Mouse (Mus musculus) lung, embryonic 15.5 days (tissue): ENCODE results near the gene Slc50a1. TPM values are rescaled to one million over a fixed set of nuclear protein-coding genes. Genes with fewer than 3 reads are reported as not detected.

Experiments
- ATAC-seq: fragments of 200-750 bp; cut with Nextera tagmentation; 2 replicates; pipeline ENCODE4 v1.8.0; 2017; ENCODE audit warnings: moderate number of reproducible peaks, borderline replicate concordance; ENCODE audit not compliant: low FRiP score, low TSS enrichment; ENCODE audit errors: extremely low read depth
- H3K27ac ChIP-seq: fragments of 300-500 bp; sonication (generic); 2 replicates; pipeline ENCODE4 v1.5.1; 2015; ENCODE audit warnings: moderate library complexity, mild to moderate bottlenecking, inconsistent platforms
- H3K27me3 ChIP-seq: fragments of 300-500 bp; sonication (generic); 2 replicates; pipeline ENCODE4 v1.6.1; 2015; ENCODE audit warnings: inconsistent platforms
- H3K36me3 ChIP-seq: fragments of 300-500 bp; sonication (generic); 2 replicates; pipeline ENCODE4 v1.6.1; 2015; ENCODE audit warnings: inconsistent platforms
- H3K4me1 ChIP-seq: fragments of 300-500 bp; sonication (generic); 2 replicates; pipeline ENCODE4 v1.6.1; 2015; ENCODE audit warnings: inconsistent platforms
- H3K4me2 ChIP-seq: fragments of 300-500 bp; sonication (generic); 2 replicates; pipeline ENCODE4 v1.6.1; 2015; ENCODE audit warnings: inconsistent platforms, mild to moderate bottlenecking, moderate library complexity
- H3K4me3 ChIP-seq: fragments of 300-500 bp; sonication (generic); 2 replicates; pipeline ENCODE4 v1.5.1; 2015; ENCODE audit warnings: mild to moderate bottlenecking, inconsistent platforms
- H3K9ac ChIP-seq: fragments of 300-500 bp; sonication (generic); 2 replicates; pipeline ENCODE4 v1.6.1; 2015; ENCODE audit warnings: inconsistent platforms
- H3K9me3 ChIP-seq: fragments of 300-500 bp; sonication (generic); 2 replicates; pipeline ENCODE4 v1.6.1; 2016; ENCODE audit warnings: inconsistent platforms
- WGBS: fragments of 180-500 bp; shearing (Covaris S2); methylation state at CpG from one replicate; pipeline ENCODE4 v1.1.7; 2015; 5-methylcytosine and 5-hydroxymethylcytosine counted together
- polyA plus RNA-seq: library from polyadenylated mRNA; unstranded; fragments of >200 nt; fragmentation: Nextera tagmentation; extraction: Ambion mirVana; gene quantifications from 2 replicates; pipeline ENCODE4 v1.2.1, GENCODE M21; 2015

The Slc50a1 gene
- polyA plus RNA-seq, 1 experiment from 2014 or later = 65.4 TPM

- ATAC-seq = no peak
- H3K4me1 ChIP-seq = peaks cover 39% of the 10 kb centered on the region
Observed at GRCm38 (mm10) chr3:89242331-89242895, 28.0 kb downstream of the Slc50a1 start.

DNA sequence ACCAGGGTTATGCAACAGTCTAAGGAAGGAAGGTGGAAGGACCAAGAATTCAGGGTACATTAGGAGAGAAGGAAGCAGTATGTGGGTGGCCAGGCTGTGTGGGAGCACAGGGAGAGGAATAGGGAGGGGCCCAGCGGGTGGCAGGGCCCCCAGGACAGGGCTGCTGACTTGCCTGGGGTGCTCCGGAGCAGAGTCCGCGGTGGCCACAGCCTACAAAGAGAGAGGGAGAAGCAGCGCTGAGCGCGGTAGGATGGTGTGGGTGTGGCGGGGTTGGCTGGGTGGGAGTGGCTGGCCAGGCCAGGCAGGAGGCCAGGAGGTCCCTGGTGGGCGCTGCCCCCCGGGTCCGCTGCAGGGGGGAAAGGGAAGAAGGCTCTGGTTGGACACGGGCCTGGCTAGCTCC is 31.9 kb downstream of the Slc50a1 start:
- ATAC-seq = no peak
- Histone ChIP-seq H3K4me1 (peaks cover 17% of the 10 kb centered on the region), H3K27ac (no peak overlapping the region), H3K9ac (no peak overlapping the region), H3K36me3 (no peaks in the 10 kb centered on the region; the same call in 1 of the 2 replicates), H3K9me3 (no peaks in the 10 kb centered on the region), H3K27me3 (no peaks in the 10 kb centered on the region; the same call in 1 of the 2 replicates), H3K4me2 (no peak overlapping the region), H3K4me3 (no peak overlapping the region)
- 62% methylated on average over 12 of the region's 12 CpGs for WGBS

More at GRCm38 (mm10) chr3:89242331-89242895, 28.0 kb downstream of the Slc50a1 start:
- no peaks in the 10 kb centered on the region; the same call in 1 of the 2 replicates for H3K36me3 ChIP-seq
- 67% methylated on average over 9 of the region's 9 CpGs for WGBS
- no peak overlapping the region for H3K27ac ChIP-seq
- H3K27me3 ChIP-seq = peaks cover 14% of the 10 kb centered on the region
- no peak overlapping the region for H3K9ac ChIP-seq
- H3K4me2 ChIP-seq = no peak overlapping the region
- H3K9me3 ChIP-seq = no peaks in the 10 kb centered on the region
- no peak overlapping the region for H3K4me3 ChIP-seq

DNA sequence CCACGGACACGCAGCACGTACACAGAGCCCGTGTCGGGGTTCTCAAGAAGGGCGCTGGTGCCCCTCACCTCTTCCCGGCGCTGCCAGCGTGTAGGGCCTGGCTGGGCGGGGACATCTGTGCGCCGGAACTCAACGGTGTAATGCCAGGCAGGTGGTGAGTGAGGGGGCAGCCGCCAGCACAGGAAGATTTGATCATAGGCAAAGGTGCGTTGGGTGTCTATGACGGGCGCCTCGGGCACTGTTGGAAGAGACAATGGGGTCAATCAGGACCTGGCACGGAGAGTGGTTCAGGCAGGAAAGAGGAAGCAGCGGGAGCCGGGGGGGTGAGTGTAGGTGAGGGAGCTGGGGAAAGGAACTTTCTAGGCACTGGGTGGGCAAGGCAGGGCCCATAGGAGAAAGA is 32.7 kb downstream of the Slc50a1 start:
- Histone ChIP-seq H3K4me3 (no peak overlapping the region), H3K27ac (0 out of 2 replicates have a peak overlapping the region, but pooled peaks have one; percentile 5), H3K36me3 (no peaks in the 10 kb centered on the region; the same call in 1 of the 2 replicates), H3K9me3 (no peaks in the 10 kb centered on the region), H3K9ac (no peak overlapping the region), H3K4me2 (no peak overlapping the region), H3K27me3 (no peaks in the 10 kb centered on the region), H3K4me1 (peaks cover 23% of the 10 kb centered on the region)
- 87% methylated on average over 21 of the region's 21 CpGs for WGBS
- ATAC-seq = no peak

DNA sequence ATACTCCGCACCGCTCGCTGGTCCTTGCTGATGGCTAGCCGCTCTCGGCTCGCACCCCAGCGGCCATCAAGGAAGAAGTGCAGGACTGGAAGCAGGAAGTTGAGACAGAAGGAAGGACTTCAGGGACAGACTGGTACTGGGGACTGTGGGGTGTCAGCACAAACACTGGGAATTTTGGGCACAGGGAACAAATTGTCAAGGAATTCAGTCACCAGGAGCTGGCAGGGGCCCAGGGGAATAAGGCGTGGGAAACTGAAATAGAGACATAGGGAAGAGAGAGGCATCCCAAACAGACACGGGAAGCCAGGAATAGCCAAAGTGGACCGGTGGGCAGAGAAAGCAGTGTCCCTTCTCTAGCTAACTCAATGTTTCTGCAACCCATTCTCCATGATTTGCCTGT is 33.9 kb downstream of the Slc50a1 start:
- Histone ChIP-seq H3K9ac (no peak overlapping the region), H3K4me3 (no peak overlapping the region), H3K27me3 (no peaks in the 10 kb centered on the region), H3K27ac (no peak overlapping the region), H3K4me2 (no peak overlapping the region), H3K9me3 (no peaks in the 10 kb centered on the region), H3K36me3 (no peaks in the 10 kb centered on the region; the same call in 1 of the 2 replicates), H3K4me1 (peaks cover 28% of the 10 kb centered on the region)
- 87% methylated on average over 10 of the region's 10 CpGs for WGBS
- no peak for ATAC-seq

DNA sequence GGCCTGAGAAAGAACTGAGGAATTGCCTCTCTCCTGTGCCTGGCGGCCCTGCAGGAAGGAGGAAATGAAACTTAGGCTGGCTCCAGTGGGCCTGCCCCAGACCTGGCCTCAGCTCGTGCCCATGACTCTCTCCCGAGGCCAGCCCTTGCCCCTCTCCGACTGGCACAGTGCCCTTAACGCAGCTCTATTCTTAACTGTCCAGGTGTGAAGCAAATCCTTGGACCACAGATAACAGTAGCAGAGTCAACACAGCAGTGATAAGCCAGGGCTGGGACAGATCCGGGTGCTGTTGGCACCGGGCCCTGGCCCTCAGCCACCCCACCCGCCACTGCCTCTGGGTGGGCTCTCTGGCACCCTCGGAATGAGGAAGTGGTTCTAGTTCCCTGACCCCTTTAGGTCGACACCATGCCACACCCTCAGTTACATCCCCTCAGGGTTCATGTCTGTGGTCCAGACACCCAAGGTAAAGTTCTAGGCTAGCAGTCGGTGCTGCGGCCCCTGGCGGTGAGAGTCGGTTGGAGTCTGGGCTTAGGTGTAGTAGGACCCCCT is 36.7 kb downstream of the Slc50a1 start:
- Histone ChIP-seq H3K9ac (no peak overlapping the region), H3K36me3 (no peaks in the 10 kb centered on the region; the same call in 1 of the 2 replicates), H3K27ac (peak overlapping the region; percentile 86), H3K4me3 (no peak overlapping the region), H3K27me3 (peaks cover 12% of the 10 kb centered on the region; the same call in 1 of the 2 replicates), H3K9me3 (no peaks in the 10 kb centered on the region), H3K4me1 (peaks cover 36% of the 10 kb centered on the region), H3K4me2 (peak overlapping the region; percentile 83)
- 46% methylated on average over 14 of the region's 14 CpGs for WGBS
- peak; percentile 62 for ATAC-seq

DNA sequence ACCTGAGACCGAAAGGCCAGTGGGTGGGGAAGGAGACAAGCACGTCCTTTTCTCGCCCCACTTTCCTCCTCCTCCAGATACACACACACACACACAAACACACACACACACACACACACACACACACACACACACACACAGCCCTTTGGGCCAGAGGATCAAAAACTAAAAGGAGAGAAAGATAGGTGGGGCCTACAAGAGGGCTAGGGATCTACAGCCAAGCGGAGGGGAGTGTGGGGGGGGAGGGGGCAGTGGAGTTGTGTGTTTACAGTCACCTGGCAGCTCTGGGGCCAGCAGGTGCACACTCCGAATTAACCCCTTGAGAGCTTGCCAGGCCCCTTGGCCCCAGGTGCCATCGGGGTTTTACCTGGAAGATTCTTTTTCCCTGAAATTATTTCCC is 37.8 kb downstream of the Slc50a1 start:
- Histone ChIP-seq H3K4me1 (peaks cover 36% of the 10 kb centered on the region), H3K36me3 (no peaks in the 10 kb centered on the region; the same call in 1 of the 2 replicates), H3K4me3 (peak overlapping the region; percentile 46), H3K27me3 (peaks cover 13% of the 10 kb centered on the region; the same call in 1 of the 2 replicates), H3K27ac (peak overlapping the region; percentile 86), H3K4me2 (peak overlapping the region; percentile 83), H3K9ac (no peak overlapping the region), H3K9me3 (no peaks in the 10 kb centered on the region)
- no peak for ATAC-seq
- 52% methylated on average over 6 of the region's 6 CpGs for WGBS

DNA sequence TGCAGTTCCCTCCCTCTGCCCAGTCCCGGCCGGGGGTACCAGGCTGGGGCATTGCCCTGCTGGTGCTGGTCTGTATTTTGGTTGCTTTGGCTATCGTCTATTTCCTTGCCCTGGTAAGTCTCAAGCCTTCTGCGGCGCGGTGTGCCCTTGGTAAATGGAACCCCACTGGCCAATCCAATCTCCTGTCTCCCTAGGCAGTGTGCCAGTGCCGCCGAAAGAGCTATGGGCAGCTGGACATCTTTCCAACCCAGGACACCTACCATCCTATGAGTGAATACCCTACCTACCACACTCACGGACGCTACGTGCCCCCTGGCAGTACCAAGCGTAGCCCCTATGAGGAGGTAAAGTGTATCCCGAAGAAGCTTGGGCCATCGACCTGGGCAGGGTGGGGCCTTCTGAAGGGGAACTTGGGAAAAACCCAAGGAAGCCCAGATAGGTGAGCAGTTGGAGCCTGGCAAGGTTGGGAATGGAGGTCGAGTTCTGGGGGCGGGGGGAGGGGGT is 38.5 kb downstream of the Slc50a1 start:
- Histone ChIP-seq H3K4me1 (peaks cover 44% of the 10 kb centered on the region), H3K9ac (peak overlapping the region; percentile 17; the same call in 1 of the 2 replicates), H3K4me2 (peak overlapping the region; percentile 83), H3K4me3 (peak overlapping the region; percentile 46), H3K9me3 (no peaks in the 10 kb centered on the region), H3K36me3 (no peaks in the 10 kb centered on the region), H3K27ac (peak overlapping the region; percentile 86), H3K27me3 (peaks cover 13% of the 10 kb centered on the region; the same call in 1 of the 2 replicates)
- ATAC-seq = no peak
- 64% methylated on average over 16 of the region's 16 CpGs for WGBS

- Histone ChIP-seq H3K36me3 (no peaks in the 10 kb centered on the region), H3K4me2 (peak overlapping the region; percentile 83), H3K27ac (peak overlapping the region; percentile 86), H3K4me3 (peak overlapping the region; percentile 46), H3K27me3 (peaks cover 13% of the 10 kb centered on the region; the same call in 1 of the 2 replicates), H3K9ac (peak overlapping the region; percentile 17; the same call in 1 of the 2 replicates), H3K4me1 (peaks cover 49% of the 10 kb centered on the region), H3K9me3 (no peaks in the 10 kb centered on the region)
- 43% methylated on average over 7 of the region's 7 CpGs for WGBS
- no peak for ATAC-seq
Observed at GRCm38 (mm10) chr3:89231345-89231744, 39.0 kb downstream of the Slc50a1 start.

- WGBS = 61% methylated on average over 2 of the region's 2 CpGs
- H3K27ac ChIP-seq = no peak overlapping the region
- H3K4me1 ChIP-seq = peaks cover 49% of the 10 kb centered on the region
- H3K9ac ChIP-seq = no peak overlapping the region
- ATAC-seq = no peak
- no peaks in the 10 kb centered on the region for H3K9me3 ChIP-seq
- H3K36me3 ChIP-seq = no peaks in the 10 kb centered on the region
- H3K4me2 ChIP-seq = peak overlapping the region; percentile 83
- H3K4me3 ChIP-seq = peak overlapping the region; percentile 46
- peaks cover 13% of the 10 kb centered on the region; the same call in 1 of the 2 replicates for H3K27me3 ChIP-seq
Observed at GRCm38 (mm10) chr3:89230561-89230960, 39.8 kb downstream of the Slc50a1 start.

DNA sequence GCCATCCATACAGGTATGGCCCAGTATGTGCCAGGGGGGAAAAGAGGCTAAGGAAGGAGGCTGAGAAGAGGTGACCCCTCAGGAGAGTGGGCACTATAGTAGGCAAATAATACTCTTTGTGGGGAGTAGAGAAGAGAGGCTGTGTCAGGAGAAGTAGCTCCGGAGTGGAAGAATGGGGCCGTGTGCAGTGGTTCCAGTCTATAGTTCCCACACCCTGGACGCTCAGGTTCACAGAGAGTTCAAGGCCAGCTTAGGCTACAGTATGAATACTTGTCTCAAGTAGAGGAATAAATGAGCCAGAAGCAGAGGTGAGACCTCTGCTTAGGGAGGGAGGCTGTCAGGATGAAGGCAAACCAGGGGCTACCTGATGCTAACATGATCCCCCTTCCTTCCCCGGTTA is 41.1 kb downstream of the Slc50a1 start:
- 41% methylated on average over 4 of the region's 4 CpGs for WGBS
- Histone ChIP-seq H3K27me3 (peaks cover 13% of the 10 kb centered on the region; the same call in 1 of the 2 replicates), H3K9me3 (no peaks in the 10 kb centered on the region), H3K9ac (peak overlapping the region; percentile 18; the same call in 1 of the 2 replicates), H3K4me1 (peaks cover 51% of the 10 kb centered on the region), H3K27ac (peak overlapping the region; percentile 91), H3K4me3 (peak overlapping the region; percentile 46), H3K4me2 (peak overlapping the region; percentile 83), H3K36me3 (no peaks in the 10 kb centered on the region)
- no peak for ATAC-seq

DNA sequence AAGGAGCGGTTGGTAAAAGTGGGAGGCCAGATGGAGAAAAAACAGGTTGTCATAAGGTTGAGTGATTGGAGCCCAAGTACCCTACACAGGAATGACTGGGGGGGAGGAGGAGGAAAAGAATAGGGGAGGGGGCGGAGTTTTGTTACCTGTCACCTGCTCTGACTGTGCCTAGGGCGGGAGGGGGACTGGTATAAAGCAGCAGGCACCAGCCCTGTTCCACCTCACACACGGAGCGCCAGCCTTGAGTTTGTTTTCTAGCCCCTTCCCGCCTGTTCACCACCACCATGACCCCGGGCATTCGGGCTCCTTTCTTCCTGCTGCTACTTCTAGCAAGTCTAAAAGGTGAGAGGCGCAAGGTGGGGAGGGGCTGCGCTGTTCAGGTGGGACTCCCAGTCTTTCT is 41.5 kb downstream of the Slc50a1 start, which contains the start of gene Muc1:
Gene Muc1 (plus strand): TSS at position 222 of the 400 bp plus-strand sequence.
- Histone ChIP-seq H3K4me1 (peaks cover 47% of the 10 kb centered on the region), H3K4me2 (peak within 1 kb of the TSS; percentile 83), H3K9me3 (no peaks in the 10 kb centered on the region), H3K4me3 (peak within 1 kb of the TSS; percentile 46), H3K9ac (peak within 1 kb of the TSS; percentile 46), H3K36me3 (no peaks in the 10 kb centered on the region), H3K27me3 (peaks cover 13% of the 10 kb centered on the region; the same call in 1 of the 2 replicates), H3K27ac (peak within 1 kb of the TSS; percentile 91)
- peak; percentile 13; the same call in 1 of the 2 replicates for ATAC-seq
- WGBS = 24% methylated on average over 9 of the region's 10 CpGs

DNA sequence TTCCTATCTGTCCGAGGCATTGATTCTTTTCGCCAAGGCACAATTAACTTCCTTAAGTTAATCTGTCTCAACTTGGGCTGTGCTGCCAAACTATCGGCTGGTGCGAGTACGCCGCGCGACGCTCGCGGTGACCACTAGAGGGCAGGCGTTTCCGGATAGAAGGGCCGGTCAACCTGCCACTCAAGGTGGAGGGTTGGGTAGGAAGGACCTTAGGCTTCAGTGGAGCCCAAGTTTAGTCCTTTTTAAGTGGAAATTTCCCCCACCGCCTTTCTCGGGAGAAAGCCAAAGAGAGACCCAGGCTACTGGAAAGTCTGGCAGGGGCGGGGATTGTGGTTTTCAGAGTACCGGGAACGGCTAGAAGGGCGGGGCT is 42.2 kb downstream of the Slc50a1 start:
- H3K9me3 ChIP-seq = no peaks in the 10 kb centered on the region
- H3K36me3 ChIP-seq = no peaks in the 10 kb centered on the region
- peak overlapping the region; percentile 91 for H3K27ac ChIP-seq
- under 1% methylated on average over 20 of the region's 20 CpGs for WGBS
- peak overlapping the region; percentile 83 for H3K4me2 ChIP-seq
- peaks cover 40% of the 10 kb centered on the region for H3K4me1 ChIP-seq
- peak; percentile 20; the same call in 1 of the 2 replicates for ATAC-seq
- H3K4me3 ChIP-seq = peak overlapping the region; percentile 46
- peak overlapping the region; percentile 46; the same call in 1 of the 2 replicates for H3K9ac ChIP-seq
- peaks cover 13% of the 10 kb centered on the region; the same call in 1 of the 2 replicates for H3K27me3 ChIP-seq
